Mouse (Mus musculus): ENCODE results near the gene 2010111I01Rik. TPM values are rescaled to one million over a fixed set of nuclear protein-coding genes. Genes with fewer than 3 reads are reported as not detected.

The 2010111I01Rik gene
- total and polyA plus RNA-seq, 2 experiments from 2014 or later = 107 to 149 TPM

- 59% methylated on average over 3 of the region's 3 CpGs for WGBS
- Histone ChIP-seq H3K4me1 (ENCODE audit: control insufficient read depth, insufficient read depth) (no peaks in the 10 kb centered on the region), H3K27ac (ENCODE audit: low read depth) (no peak overlapping the region), H3K4me3 (ENCODE audit: low read depth, low read length) (no peak overlapping the region), H3K4me2 (ENCODE audit: low read depth, low read length) (no peak overlapping the region), H3K36me3 (replicated peaks; ENCODE audit: control insufficient read depth, insufficient read depth, low read length) (no peaks in the 10 kb centered on the region), H3K9me3 (replicated peaks; ENCODE audit: control insufficient read depth, low read length) (peaks cover 10% of the 10 kb centered on the region), H3K27me3 (ENCODE audit: control insufficient read depth, insufficient read depth, low read length) (no peaks in the 10 kb centered on the region), H3K9ac (replicated peaks; ENCODE audit: low read depth, low read length) (no peak overlapping the region)
- no peak for TF ChIP-seq EP300 (IDR thresholded peaks at IDR 0.05; ENCODE audit: low read depth)
- TF ChIP-seq CTCF (IDR thresholded peaks at IDR 0.05; ENCODE audit: low read depth) = no peak
- DNase-seq (ENCODE audit: low spot score) (no peak), ATAC-seq (ENCODE audit: insufficient read depth, low read depth) (no peak)
Measured at GRCm38 (mm10) chr13:63126206-63126605, 161.5 kb downstream of the 2010111I01Rik start.

GRCm38 (mm10) chr13:63127516-63127915, 162.8 kb downstream of the 2010111I01Rik start:
- H3K27ac ChIP-seq (ENCODE audit: low read depth) = no peak overlapping the region
- no peak for DNase-seq (ENCODE audit: low spot score)
- no peaks in the 10 kb centered on the region for H3K36me3 ChIP-seq (replicated peaks; ENCODE audit: control insufficient read depth, insufficient read depth, low read length)
- H3K9ac ChIP-seq (replicated peaks; ENCODE audit: low read depth, low read length) = no peak overlapping the region
- no peaks in the 10 kb centered on the region for H3K27me3 ChIP-seq (ENCODE audit: control insufficient read depth, insufficient read depth, low read length)
- peaks cover 10% of the 10 kb centered on the region for H3K9me3 ChIP-seq (replicated peaks; ENCODE audit: control insufficient read depth, low read length)
- WGBS = 97% methylated on average over 1 of the region's 1 CpGs
- no peak overlapping the region for H3K4me2 ChIP-seq (ENCODE audit: low read depth, low read length)
- ATAC-seq (ENCODE audit: insufficient read depth, low read depth) = no peak
- TF ChIP-seq CTCF (IDR thresholded peaks at IDR 0.05; ENCODE audit: low read depth) = no peak
- no peak for TF ChIP-seq EP300 (IDR thresholded peaks at IDR 0.05; ENCODE audit: low read depth)
- H3K4me1 ChIP-seq (ENCODE audit: control insufficient read depth, insufficient read depth) = no peaks in the 10 kb centered on the region
- no peak overlapping the region for H3K4me3 ChIP-seq (ENCODE audit: low read depth, low read length)

- H3K27me3 ChIP-seq (ENCODE audit: control insufficient read depth, insufficient read depth, low read length) = no peaks in the 10 kb centered on the region
- H3K9me3 ChIP-seq (replicated peaks; ENCODE audit: control insufficient read depth, low read length) = no peaks in the 10 kb centered on the region
- no peak overlapping the region for H3K9ac ChIP-seq (replicated peaks; ENCODE audit: low read depth, low read length)
- WGBS = 54% methylated on average over 5 of the region's 5 CpGs
- H3K36me3 ChIP-seq (replicated peaks; ENCODE audit: control insufficient read depth, insufficient read depth, low read length) = no peaks in the 10 kb centered on the region
- DNase-seq (ENCODE audit: low spot score) (no peak), ATAC-seq (ENCODE audit: insufficient read depth, low read depth) (no peak)
- no peaks in the 10 kb centered on the region for H3K4me1 ChIP-seq (ENCODE audit: control insufficient read depth, insufficient read depth)
- TF ChIP-seq EP300 (IDR thresholded peaks at IDR 0.05; ENCODE audit: low read depth) = no peak
- no peak for TF ChIP-seq CTCF (IDR thresholded peaks at IDR 0.05; ENCODE audit: low read depth)
- H3K4me3 ChIP-seq (ENCODE audit: low read depth, low read length) = no peak overlapping the region
- H3K27ac ChIP-seq (ENCODE audit: low read depth) = no peak overlapping the region
- H3K4me2 ChIP-seq (ENCODE audit: low read depth, low read length) = no peak overlapping the region
Measured at GRCm38 (mm10) chr13:63134879-63135421, 170.3 kb downstream of the 2010111I01Rik start.

- Histone ChIP-seq H3K27ac (ENCODE audit: low read depth) (no peak overlapping the region), H3K4me3 (ENCODE audit: low read depth, low read length) (no peak overlapping the region), H3K36me3 (replicated peaks; ENCODE audit: control insufficient read depth, insufficient read depth, low read length) (no peaks in the 10 kb centered on the region), H3K4me1 (ENCODE audit: control insufficient read depth, insufficient read depth) (no peaks in the 10 kb centered on the region; the same call in 1 of the 2 replicates), H3K4me2 (ENCODE audit: low read depth, low read length) (no peak overlapping the region), H3K9ac (replicated peaks; ENCODE audit: low read depth, low read length) (no peak overlapping the region), H3K9me3 (replicated peaks; ENCODE audit: control insufficient read depth, low read length) (no peaks in the 10 kb centered on the region), H3K27me3 (ENCODE audit: control insufficient read depth, insufficient read depth, low read length) (no peaks in the 10 kb centered on the region)
- TF ChIP-seq EP300 (IDR thresholded peaks at IDR 0.05; ENCODE audit: low read depth) (no peak), CTCF (IDR thresholded peaks at IDR 0.05; ENCODE audit: low read depth) (no peak)
- no peak for DNase-seq (ENCODE audit: low spot score)
- ATAC-seq (ENCODE audit: insufficient read depth, low read depth) = no peak
- 82% methylated on average over 7 of the region's 7 CpGs for WGBS
Measured at GRCm38 (mm10) chr13:63135994-63136393, 171.3 kb downstream of the 2010111I01Rik start.

- no peak overlapping the region for H3K4me3 ChIP-seq (ENCODE audit: low read depth, low read length)
- H3K36me3 ChIP-seq (replicated peaks; ENCODE audit: control insufficient read depth, insufficient read depth, low read length) = no peaks in the 10 kb centered on the region
Measured at GRCm38 (mm10) chr13:63136775-63137174, 172.1 kb downstream of the 2010111I01Rik start.

More at GRCm38 (mm10) chr13:63136775-63137174, 172.1 kb downstream of the 2010111I01Rik start:
- TF ChIP-seq EP300 (IDR thresholded peaks at IDR 0.05; ENCODE audit: low read depth) (no peak), CTCF (IDR thresholded peaks at IDR 0.05; ENCODE audit: low read depth) (peak; percentile 20; the same call in 1 of the 2 replicates)
- WGBS = 61% methylated on average over 1 of the region's 1 CpGs
- Histone ChIP-seq H3K4me2 (ENCODE audit: low read depth, low read length) (no peak overlapping the region), H3K27ac (ENCODE audit: low read depth) (no peak overlapping the region), H3K4me1 (ENCODE audit: control insufficient read depth, insufficient read depth) (no peaks in the 10 kb centered on the region; the same call in 1 of the 2 replicates), H3K27me3 (ENCODE audit: control insufficient read depth, insufficient read depth, low read length) (no peaks in the 10 kb centered on the region), H3K9ac (replicated peaks; ENCODE audit: low read depth, low read length) (no peak overlapping the region), H3K9me3 (replicated peaks; ENCODE audit: control insufficient read depth, low read length) (no peaks in the 10 kb centered on the region)
- ATAC-seq (ENCODE audit: insufficient read depth, low read depth) (no peak), DNase-seq (ENCODE audit: low spot score) (no peak)

Measured in heart, postnatal 0 days (tissue).